Mouse (Mus musculus) heart, embryonic 11.5 days (tissue): ENCODE data around the gene Ado. TPM values are rescaled to one million over a fixed set of nuclear protein-coding genes. Genes with fewer than 3 reads are reported as not detected.
A peak's percentile ranks its signal among the peaks of the same experiment; 100 is the strongest.

Experiments
- ATAC-seq: fragments of 200-750 bp; cut with Nextera tagmentation; replicated peaks from 2 replicates; pipeline ENCODE4 v1.8.0; 2017; ENCODE audit warnings: moderate library complexity; ENCODE audit not compliant: insufficient number of reproducible peaks, low FRiP score, low TSS enrichment
- H3K27ac ChIP-seq: fragments of 300-500 bp; sonication (generic); 2 replicates; pipeline ENCODE4 v1.5.1; 2014; ENCODE audit warnings: mild to moderate bottlenecking, low read depth, low read length
- H3K27me3 ChIP-seq: fragments of 300-500 bp; sonication (generic); 2 replicates; pipeline ENCODE4 v1.6.1; 2014; ENCODE audit warnings: mild to moderate bottlenecking, low read length, mixed read lengths; ENCODE audit not compliant: control insufficient read depth, insufficient read depth
- H3K36me3 ChIP-seq: fragments of 300-500 bp; sonication (generic); 2 replicates; pipeline ENCODE4 v1.6.1; 2014; ENCODE audit warnings: mild to moderate bottlenecking, low read length, moderate library complexity, mixed read lengths; ENCODE audit not compliant: control insufficient read depth, insufficient read depth
- H3K4me1 ChIP-seq: fragments of 300-500 bp; sonication (generic); 2 replicates; pipeline ENCODE4 v1.6.1; 2014; ENCODE audit warnings: low read length; ENCODE audit not compliant: control insufficient read depth, insufficient read depth
- H3K4me2 ChIP-seq: fragments of 300-500 bp; sonication (generic); 2 replicates; pipeline ENCODE4 v1.6.1; 2014; ENCODE audit warnings: mild to moderate bottlenecking, moderate library complexity
- H3K4me3 ChIP-seq: fragments of 300-500 bp; sonication (generic); 2 replicates; pipeline ENCODE4 v1.5.1; 2014; ENCODE audit warnings: low read depth, low read length
- H3K9ac ChIP-seq: fragments of 300-500 bp; sonication (generic); 2 replicates; pipeline ENCODE4 v1.6.1; 2014; ENCODE audit warnings: mild to moderate bottlenecking, low read depth, low read length, moderate library complexity
- H3K9me3 ChIP-seq: fragments of 300-500 bp; sonication (generic); replicated peaks from 2 replicates; pipeline ENCODE4 v1.6.1; 2016; ENCODE audit warnings: low read length; ENCODE audit not compliant: control insufficient read depth
- WGBS: fragments of 180-500 bp; shearing (Covaris S2); extraction: QIAGEN DNeasy Blood & Tissue Kit; methylation state at CpG from one replicate; pipeline ENCODE4 v1.1.7; 2014; ENCODE audit not compliant: insufficient replicate concordance; 5-methylcytosine and 5-hydroxymethylcytosine counted together
- polyA plus RNA-seq: library from polyadenylated mRNA; unstranded; fragments of >200 nt; fragmentation: Nextera tagmentation; extraction: Ambion mirVana; gene quantifications from 2 replicates; pipeline ENCODE4 v1.2.1, GENCODE M21; 2014

The Ado gene
- polyA plus RNA-seq, 1 experiment from 2014 or later: 54.3 TPM

GRCm38 (mm10) chr10:67566104-67566503 is 17.3 kb upstream of the Ado start:
- ATAC-seq: no peak
- Histone ChIP-seq H3K9ac (no peak overlapping the region), H3K4me3 (no peak overlapping the region), H3K36me3 (no peaks in the 10 kb centered on the region), H3K27me3 (no peaks in the 10 kb centered on the region), H3K4me1 (peaks cover 3% of the 10 kb centered on the region; the same call in 1 of the 2 replicates), H3K27ac (no peak overlapping the region), H3K4me2 (no peak overlapping the region), H3K9me3 (no peaks in the 10 kb centered on the region)
- 78% methylated on average over 8 of the region's 8 CpGs for WGBS

- no peak for ATAC-seq
- WGBS: 89% methylated on average over 7 of the region's 7 CpGs
- Histone ChIP-seq H3K27ac (no peak overlapping the region), H3K9ac (no peak overlapping the region), H3K4me2 (no peak overlapping the region), H3K4me3 (no peak overlapping the region), H3K36me3 (no peaks in the 10 kb centered on the region), H3K27me3 (no peaks in the 10 kb centered on the region), H3K4me1 (no peaks in the 10 kb centered on the region; the same call in 1 of the 2 replicates), H3K9me3 (no peaks in the 10 kb centered on the region)
Observed at GRCm38 (mm10) chr10:67564509-67564908, 15.8 kb upstream of the Ado start.

- Histone ChIP-seq H3K4me2 (no peak overlapping the region), H3K36me3 (no peaks in the 10 kb centered on the region), H3K9ac (no peak overlapping the region), H3K4me1 (no peaks in the 10 kb centered on the region), H3K9me3 (peaks cover 3% of the 10 kb centered on the region; the same call in 1 of the 2 replicates), H3K4me3 (no peak overlapping the region), H3K27me3 (no peaks in the 10 kb centered on the region), H3K27ac (no peak overlapping the region)
- WGBS: 68% methylated on average over 1 of the region's 1 CpGs
- ATAC-seq: no peak
Observed at GRCm38 (mm10) chr10:67561185-67561584, 12.4 kb upstream of the Ado start.

GRCm38 (mm10) chr10:67559765-67560394 is 11.1 kb upstream of the Ado start:
- no peaks in the 10 kb centered on the region for H3K36me3 ChIP-seq
- no peak overlapping the region for H3K4me3 ChIP-seq
- no peaks in the 10 kb centered on the region for H3K4me1 ChIP-seq
- no peak overlapping the region for H3K9ac ChIP-seq
- H3K27ac ChIP-seq: no peak overlapping the region
- H3K4me2 ChIP-seq: no peak overlapping the region
- 72% methylated on average over 13 of the region's 13 CpGs for WGBS
- no peaks in the 10 kb centered on the region for H3K27me3 ChIP-seq
- ATAC-seq: no peak
- H3K9me3 ChIP-seq: peaks cover 3% of the 10 kb centered on the region; the same call in 1 of the 2 replicates

GRCm38 (mm10) chr10:67558053-67558452 is 9.3 kb upstream of the Ado start:
- Histone ChIP-seq H3K9me3 (peaks cover 3% of the 10 kb centered on the region; the same call in 1 of the 2 replicates), H3K36me3 (no peaks in the 10 kb centered on the region), H3K4me1 (no peaks in the 10 kb centered on the region), H3K27ac (no peak overlapping the region), H3K4me2 (no peak overlapping the region), H3K4me3 (no peak overlapping the region), H3K9ac (no peak overlapping the region), H3K27me3 (no peaks in the 10 kb centered on the region)
- WGBS: 73% methylated on average over 4 of the region's 4 CpGs
- ATAC-seq: no peak

GRCm38 (mm10) chr10:67548261-67548854 is 397 bp downstream of the Ado start:
- WGBS: under 1% methylated on average over 73 of the region's 73 CpGs

GRCm38 (mm10) chr10:67547850-67548260 is 900 bp downstream of the Ado start:
- under 1% methylated on average over 20 of the region's 20 CpGs for WGBS
- peak; percentile 8; the same call in 1 of the 2 replicates for ATAC-seq
- peak overlapping the region; percentile 86 for H3K9ac ChIP-seq

More at GRCm38 (mm10) chr10:67548261-67548854, 397 bp downstream of the Ado start:
- Histone ChIP-seq H3K27ac (peak overlapping the region; percentile 84), H3K4me1 (peaks cover 24% of the 10 kb centered on the region), H3K9ac (peak overlapping the region; percentile 86), H3K4me2 (peak overlapping the region; percentile 97), H3K27me3 (no peaks in the 10 kb centered on the region), H3K9me3 (no peaks in the 10 kb centered on the region), H3K36me3 (no peaks in the 10 kb centered on the region), H3K4me3 (peak overlapping the region; percentile 71)
- ATAC-seq: peak; percentile 61

GRCm38 (mm10) chr10:67540591-67540990 is 8.2 kb downstream of the Ado start:
- H3K4me1 ChIP-seq: peaks cover 21% of the 10 kb centered on the region
- H3K9me3 ChIP-seq: no peaks in the 10 kb centered on the region
- peaks cover 40% of the 10 kb centered on the region for H3K27me3 ChIP-seq
- H3K4me3 ChIP-seq: peak overlapping the region; percentile 31
- peak overlapping the region; percentile 43 for H3K4me2 ChIP-seq
- no peak overlapping the region for H3K27ac ChIP-seq
- H3K36me3 ChIP-seq: no peaks in the 10 kb centered on the region
- peak overlapping the region; percentile 49; the same call in 1 of the 2 replicates for H3K9ac ChIP-seq
- ATAC-seq: no peak
- WGBS: 13% methylated on average over 19 of the region's 19 CpGs

More at GRCm38 (mm10) chr10:67547850-67548260, 900 bp downstream of the Ado start:
- Histone ChIP-seq H3K4me3 (peak overlapping the region; percentile 71), H3K4me2 (peak overlapping the region; percentile 97), H3K27ac (peak overlapping the region; percentile 84), H3K4me1 (peaks cover 24% of the 10 kb centered on the region), H3K36me3 (no peaks in the 10 kb centered on the region), H3K27me3 (no peaks in the 10 kb centered on the region), H3K9me3 (no peaks in the 10 kb centered on the region)
